Mouse (Mus musculus): ENCODE measurements around the gene Rtn4ip1. TPM values are rescaled to one million over a fixed set of nuclear protein-coding genes. Genes with fewer than 3 reads are reported as not detected.
"Not testable (repeated sequence)": the region's sequence is repeated elsewhere in the genome, so short reads cannot be mapped to it uniquely, and the experiment has no call there.

Gene Rtn4ip1
- polyA plus RNA-seq, 1 experiment from 2014 or later, result 18.8 TPM

- no peak overlapping the region for H3K4me3 ChIP-seq (ENCODE audit: low read depth, low read length)
- no peak overlapping the region for H3K4me2 ChIP-seq
- no peaks in the 10 kb centered on the region for H3K27me3 ChIP-seq (ENCODE audit: control insufficient read depth, insufficient read depth, low read length)
- no peaks in the 10 kb centered on the region for H3K4me1 ChIP-seq (ENCODE audit: control insufficient read depth, insufficient read depth, low read length)
- peak; percentile 97 for DNase-seq (ENCODE audit: low spot score, missing footprints)
- H3K9me3 ChIP-seq (ENCODE audit: control insufficient read depth, low read length), result no peaks in the 10 kb centered on the region
- 41% methylated on average over 17 of the region's 17 CpGs for WGBS
- no peak overlapping the region for H3K27ac ChIP-seq (ENCODE audit: low read depth, low read length)
- no peak overlapping the region for H3K9ac ChIP-seq (ENCODE audit: low read length)
- peak; percentile 65; the same call in 1 of the 2 replicates for ATAC-seq (ENCODE audit: low FRiP score)
- H3K36me3 ChIP-seq (ENCODE audit: control insufficient read depth, insufficient read depth, low read length), result no peaks in the 10 kb centered on the region
Measured at GRCm38 (mm10) chr10:43918696-43919608, 17.3 kb downstream of the Rtn4ip1 start.

GRCm38 (mm10) chr10:43923096-43923495, 21.5 kb downstream of the Rtn4ip1 start:
- Histone ChIP-seq H3K36me3 (ENCODE audit: control insufficient read depth, insufficient read depth, low read length) (no peaks in the 10 kb centered on the region), H3K9me3 (ENCODE audit: control insufficient read depth, low read length) (no peaks in the 10 kb centered on the region), H3K9ac (ENCODE audit: low read length) (no peak overlapping the region), H3K27ac (ENCODE audit: low read depth, low read length) (no peak overlapping the region), H3K4me1 (ENCODE audit: control insufficient read depth, insufficient read depth, low read length) (no peaks in the 10 kb centered on the region), H3K27me3 (ENCODE audit: control insufficient read depth, insufficient read depth, low read length) (no peaks in the 10 kb centered on the region), H3K4me2 (no peak overlapping the region), H3K4me3 (ENCODE audit: low read depth, low read length) (no peak overlapping the region)
- WGBS, result 97% methylated on average over 3 of the region's 3 CpGs
- no peak for DNase-seq (ENCODE audit: low spot score, missing footprints)
- no peak for ATAC-seq (ENCODE audit: low FRiP score)

GRCm38 (mm10) chr10:43925776-43926175, 24.2 kb downstream of the Rtn4ip1 start:
- H3K27ac ChIP-seq (ENCODE audit: low read depth, low read length); DNase-seq (ENCODE audit: low spot score, missing footprints); ATAC-seq (ENCODE audit: low FRiP score); H3K9me3 ChIP-seq (ENCODE audit: control insufficient read depth, low read length); H3K36me3 ChIP-seq (ENCODE audit: control insufficient read depth, insufficient read depth, low read length); H3K27me3 ChIP-seq (ENCODE audit: control insufficient read depth, insufficient read depth, low read length); H3K9ac ChIP-seq (ENCODE audit: low read length); H3K4me3 ChIP-seq (ENCODE audit: low read depth, low read length); H3K4me2 ChIP-seq; H3K4me1 ChIP-seq (ENCODE audit: control insufficient read depth, insufficient read depth, low read length): not testable (repeated sequence)
- 91% methylated on average over 8 of the region's 9 CpGs for WGBS

DNA sequence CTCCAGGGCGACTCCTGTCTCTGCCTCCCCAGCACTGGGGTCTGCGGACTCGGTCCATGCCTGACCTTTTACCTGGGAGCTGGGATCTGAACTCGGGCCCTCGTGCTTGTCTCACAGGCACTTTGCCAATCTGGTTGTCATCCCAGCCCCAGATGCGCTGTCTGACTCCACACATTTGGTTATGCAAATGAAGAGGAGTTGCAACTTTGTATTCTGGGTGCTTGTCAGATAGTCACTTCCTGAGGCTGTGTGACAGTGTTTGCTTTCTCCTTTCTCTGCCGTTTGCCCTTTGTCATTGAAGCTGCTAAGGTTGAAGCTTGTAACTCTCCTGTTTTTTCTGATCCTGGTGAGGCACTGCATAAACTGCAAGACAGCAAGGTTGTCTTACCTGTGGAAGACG, 26.1 kb downstream of the Rtn4ip1 start:
- 88% methylated on average over 8 of the region's 8 CpGs for WGBS
- Histone ChIP-seq H3K9me3 (ENCODE audit: control insufficient read depth, low read length) (no peaks in the 10 kb centered on the region), H3K9ac (ENCODE audit: low read length) (no peak overlapping the region), H3K4me2 (no peak overlapping the region), H3K27me3 (ENCODE audit: control insufficient read depth, insufficient read depth, low read length) (no peaks in the 10 kb centered on the region), H3K36me3 (ENCODE audit: control insufficient read depth, insufficient read depth, low read length) (no peaks in the 10 kb centered on the region; the same call in 1 of the 2 replicates), H3K4me1 (ENCODE audit: control insufficient read depth, insufficient read depth, low read length) (no peaks in the 10 kb centered on the region), H3K4me3 (ENCODE audit: low read depth, low read length) (no peak overlapping the region), H3K27ac (ENCODE audit: low read depth, low read length) (no peak overlapping the region)
- DNase-seq (ENCODE audit: low spot score, missing footprints) (no peak), ATAC-seq (ENCODE audit: low FRiP score) (no peak)

DNA sequence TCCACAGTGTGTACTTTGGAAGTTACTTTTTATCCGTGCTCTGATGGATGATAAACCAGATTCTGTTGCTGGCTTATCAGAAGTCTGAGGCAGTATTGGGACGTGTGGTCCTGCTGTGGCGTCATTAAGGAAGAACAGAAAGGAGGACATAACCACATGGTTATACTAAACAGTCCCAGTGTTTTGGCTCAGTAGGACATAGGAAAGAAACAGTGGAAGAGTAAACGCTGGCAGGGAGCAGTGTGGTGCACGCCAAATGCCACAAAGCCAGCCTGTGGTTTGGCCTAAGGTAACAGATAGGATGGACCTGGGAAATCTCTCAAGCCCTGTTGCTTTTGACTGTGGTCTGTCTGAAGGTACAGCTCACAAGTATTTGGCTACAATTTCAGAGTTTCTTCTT, 27.0 kb downstream of the Rtn4ip1 start:
- Histone ChIP-seq H3K4me2 (no peak overlapping the region), H3K9me3 (ENCODE audit: control insufficient read depth, low read length) (no peaks in the 10 kb centered on the region), H3K27ac (ENCODE audit: low read depth, low read length) (no peak overlapping the region), H3K4me1 (ENCODE audit: control insufficient read depth, insufficient read depth, low read length) (no peaks in the 10 kb centered on the region), H3K9ac (ENCODE audit: low read length) (no peak overlapping the region), H3K27me3 (ENCODE audit: control insufficient read depth, insufficient read depth, low read length) (no peaks in the 10 kb centered on the region), H3K4me3 (ENCODE audit: low read depth, low read length) (no peak overlapping the region), H3K36me3 (ENCODE audit: control insufficient read depth, insufficient read depth, low read length) (no peaks in the 10 kb centered on the region; the same call in 1 of the 2 replicates)
- no peak for DNase-seq (ENCODE audit: low spot score, missing footprints)
- 82% methylated on average over 5 of the region's 5 CpGs for WGBS
- no peak for ATAC-seq (ENCODE audit: low FRiP score)

DNA sequence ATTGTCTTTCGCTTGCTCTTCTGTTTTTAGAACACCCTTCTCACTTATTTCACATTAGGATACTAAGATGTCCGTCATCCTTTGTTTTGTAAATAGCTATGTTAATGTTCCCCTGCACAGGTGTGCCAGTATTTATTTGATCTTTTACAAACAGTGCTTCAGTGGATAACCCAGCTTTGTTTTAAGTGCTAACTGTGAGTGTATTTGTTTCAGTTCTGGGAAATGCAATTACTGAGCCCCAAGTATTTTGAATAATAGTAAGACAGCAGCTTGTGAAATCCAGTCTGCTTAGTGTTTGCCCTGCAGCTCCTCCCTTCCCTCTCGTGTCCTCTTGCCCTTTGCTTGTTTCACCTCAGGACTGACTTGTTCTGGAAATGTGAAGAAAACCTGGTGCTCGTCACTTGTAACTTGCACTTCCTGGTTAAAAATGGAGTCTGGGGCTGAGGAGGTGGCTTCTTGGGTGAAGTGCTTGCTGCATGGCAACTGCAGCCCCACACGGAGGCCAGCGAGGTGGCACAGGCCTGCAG, 37.6 kb downstream of the Rtn4ip1 start:
- H3K9ac ChIP-seq (ENCODE audit: low read length), result no peak overlapping the region

DNA sequence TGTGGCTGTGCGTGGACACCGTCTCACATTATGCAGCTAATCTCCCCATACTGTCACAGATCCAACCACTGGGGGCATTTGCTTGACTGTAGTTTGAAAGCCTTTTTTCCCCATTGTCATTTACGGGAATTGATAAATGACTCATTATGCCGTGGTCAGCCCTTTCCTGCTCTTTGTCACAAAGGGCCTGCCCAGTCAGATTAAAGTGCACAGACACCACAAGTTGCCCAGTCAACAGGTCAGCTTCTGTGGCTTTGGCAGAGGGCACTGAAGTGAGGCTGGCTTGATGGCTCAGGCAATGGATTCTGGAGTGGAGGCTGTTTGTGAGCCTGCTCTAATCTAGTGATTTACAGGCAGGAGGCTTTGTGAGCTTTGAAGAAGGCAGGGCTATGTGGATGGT, 42.1 kb downstream of the Rtn4ip1 start:
- Histone ChIP-seq H3K36me3 (ENCODE audit: control insufficient read depth, insufficient read depth, low read length) (no peaks in the 10 kb centered on the region), H3K9ac (ENCODE audit: low read length) (no peak overlapping the region), H3K27ac (ENCODE audit: low read depth, low read length) (no peak overlapping the region), H3K4me2 (no peak overlapping the region), H3K4me1 (ENCODE audit: control insufficient read depth, insufficient read depth, low read length) (peaks cover 3% of the 10 kb centered on the region; the same call in 1 of the 2 replicates), H3K9me3 (ENCODE audit: control insufficient read depth, low read length) (no peaks in the 10 kb centered on the region), H3K4me3 (ENCODE audit: low read depth, low read length) (no peak overlapping the region), H3K27me3 (ENCODE audit: control insufficient read depth, insufficient read depth, low read length) (no peaks in the 10 kb centered on the region)
- DNase-seq (ENCODE audit: low spot score, missing footprints) (no peak), ATAC-seq (ENCODE audit: low FRiP score) (peak; percentile 54; the same call in 1 of the 2 replicates)
- WGBS, result 32% methylated on average over 4 of the region's 4 CpGs

More for the DNA sequence above, 37.6 kb downstream of the Rtn4ip1 start:
- H3K27ac ChIP-seq (ENCODE audit: low read depth, low read length), result no peak overlapping the region
- no peak for DNase-seq (ENCODE audit: low spot score, missing footprints)
- H3K4me1 ChIP-seq (ENCODE audit: control insufficient read depth, insufficient read depth, low read length), result peaks cover 3% of the 10 kb centered on the region; the same call in 1 of the 2 replicates
- no peak overlapping the region for H3K4me3 ChIP-seq (ENCODE audit: low read depth, low read length)
- WGBS, result 90% methylated on average over 6 of the region's 6 CpGs
- H3K9me3 ChIP-seq (ENCODE audit: control insufficient read depth, low read length), result no peaks in the 10 kb centered on the region
- no peaks in the 10 kb centered on the region for H3K36me3 ChIP-seq (ENCODE audit: control insufficient read depth, insufficient read depth, low read length)
- no peaks in the 10 kb centered on the region for H3K27me3 ChIP-seq (ENCODE audit: control insufficient read depth, insufficient read depth, low read length)
- H3K4me2 ChIP-seq, result no peak overlapping the region
- ATAC-seq (ENCODE audit: low FRiP score), result no peak

- no peak overlapping the region for H3K27ac ChIP-seq (ENCODE audit: low read depth, low read length)
- H3K9me3 ChIP-seq (ENCODE audit: control insufficient read depth, low read length), result no peaks in the 10 kb centered on the region
- H3K4me3 ChIP-seq (ENCODE audit: low read depth, low read length), result no peak overlapping the region
- no peak for ATAC-seq (ENCODE audit: low FRiP score)
- H3K4me2 ChIP-seq, result no peak overlapping the region
- H3K4me1 ChIP-seq (ENCODE audit: control insufficient read depth, insufficient read depth, low read length), result peaks cover 3% of the 10 kb centered on the region; the same call in 1 of the 2 replicates
- WGBS, result 82% methylated on average over 4 of the region's 4 CpGs
- H3K36me3 ChIP-seq (ENCODE audit: control insufficient read depth, insufficient read depth, low read length), result no peaks in the 10 kb centered on the region
- no peaks in the 10 kb centered on the region for H3K27me3 ChIP-seq (ENCODE audit: control insufficient read depth, insufficient read depth, low read length)
- H3K9ac ChIP-seq (ENCODE audit: low read length), result no peak overlapping the region
- DNase-seq (ENCODE audit: low spot score, missing footprints), result no peak
Measured at GRCm38 (mm10) chr10:43945435-43945834, 43.8 kb downstream of the Rtn4ip1 start.

DNA sequence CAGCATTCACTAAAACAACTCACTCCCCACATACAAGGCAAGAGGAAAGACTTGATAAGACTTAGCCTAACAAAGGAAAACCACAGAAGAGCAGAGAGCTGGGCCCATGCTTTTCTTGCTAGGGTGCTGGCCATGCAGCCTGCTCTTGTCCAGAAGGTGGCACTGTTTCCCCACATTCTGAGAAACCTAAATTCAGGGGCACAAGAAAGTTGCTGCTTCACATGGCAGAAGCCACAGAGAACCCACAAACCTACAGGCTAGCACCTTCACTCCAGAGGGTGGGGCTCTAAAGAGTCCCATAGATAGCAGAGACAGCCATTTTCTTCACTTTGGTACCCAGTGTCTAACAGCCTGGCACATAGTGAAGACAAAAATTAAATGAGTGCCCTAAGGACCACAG, 52.3 kb downstream of the Rtn4ip1 start:
- Histone ChIP-seq H3K36me3 (ENCODE audit: control insufficient read depth, insufficient read depth, low read length) (no peaks in the 10 kb centered on the region), H3K9ac (ENCODE audit: low read length) (no peak overlapping the region), H3K9me3 (ENCODE audit: control insufficient read depth, low read length) (no peaks in the 10 kb centered on the region), H3K4me3 (ENCODE audit: low read depth, low read length) (no peak overlapping the region), H3K4me2 (no peak overlapping the region), H3K27me3 (ENCODE audit: control insufficient read depth, insufficient read depth, low read length) (no peaks in the 10 kb centered on the region), H3K27ac (ENCODE audit: low read depth, low read length) (no peak overlapping the region), H3K4me1 (ENCODE audit: control insufficient read depth, insufficient read depth, low read length) (no peaks in the 10 kb centered on the region)
- ATAC-seq (ENCODE audit: low FRiP score), result peak; percentile 40; the same call in 1 of the 2 replicates
- peak; percentile 95 for DNase-seq (ENCODE audit: low spot score, missing footprints)

Measured in midbrain, embryonic 11.5 days (tissue).